Mouse (Mus musculus) naive thymus-derived CD4-positive, alpha-beta T cell, adult 2 months (primary cell): ENCODE results near the gene Foxs1.

Experiments
- DNase-seq: peaks from one replicate; pipeline ENCODE4 v3.0.0-alpha.2; 2011; ENCODE audit warnings: low read depth

The Foxs1 gene

GRCm38 (mm10) chr2:152928219-152928987 lies 4.6 kb downstream of the Foxs1 start:
- DNase-seq, result no peak

- no peak for DNase-seq
Observed at GRCm38 (mm10) chr2:152927371-152927770, 5.6 kb downstream of the Foxs1 start.

- DNase-seq, result no peak
Observed at GRCm38 (mm10) chr2:152926896-152927295, 6.1 kb downstream of the Foxs1 start.

- no peak for DNase-seq
Observed at GRCm38 (mm10) chr2:152925189-152925872, 7.7 kb downstream of the Foxs1 start.

GRCm38 (mm10) chr2:152924543-152924942 lies 8.5 kb downstream of the Foxs1 start:
- no peak for DNase-seq

GRCm38 (mm10) chr2:152924128-152924527 lies 8.9 kb downstream of the Foxs1 start:
- DNase-seq, result no peak

- DNase-seq, result no peak
Observed at GRCm38 (mm10) chr2:152923621-152924020, 9.4 kb downstream of the Foxs1 start.

- no peak for DNase-seq
Observed at GRCm38 (mm10) chr2:152922376-152922775, 10.6 kb downstream of the Foxs1 start.

GRCm38 (mm10) chr2:152917671-152918070 lies 15.3 kb downstream of the Foxs1 start:
- no peak for DNase-seq

GRCm38 (mm10) chr2:152916111-152916510 lies 16.9 kb downstream of the Foxs1 start:
- DNase-seq, result no peak

- no peak for DNase-seq
Observed at GRCm38 (mm10) chr2:152915453-152915852, 17.6 kb downstream of the Foxs1 start.

- DNase-seq, result peak; percentile 88
Observed at GRCm38 (mm10) chr2:152914310-152915120, 18.5 kb downstream of the Foxs1 start.

- no peak for DNase-seq
Observed at GRCm38 (mm10) chr2:152913471-152913870, 19.5 kb downstream of the Foxs1 start.

- no peak for DNase-seq
Observed at GRCm38 (mm10) chr2:152911432-152911831, 21.6 kb downstream of the Foxs1 start.

- DNase-seq, result no peak
Observed at GRCm38 (mm10) chr2:152911031-152911430, 22.0 kb downstream of the Foxs1 start, which contains the start of gene Mylk2. TSS of gene Mylk2 (plus strand) at chr2:152911352.

GRCm38 (mm10) chr2:152909848-152910247 lies 23.2 kb downstream of the Foxs1 start:
- no peak for DNase-seq

- no peak for DNase-seq
Observed at GRCm38 (mm10) chr2:152907114-152907943, 25.7 kb downstream of the Foxs1 start.

- peak; percentile 44 for DNase-seq
Observed at GRCm38 (mm10) chr2:152906274-152907037, 26.6 kb downstream of the Foxs1 start.

GRCm38 (mm10) chr2:152905036-152905829 lies 27.8 kb downstream of the Foxs1 start:
- peak; percentile 18 for DNase-seq

- peak; percentile 61 for DNase-seq
Observed at GRCm38 (mm10) chr2:152904127-152904643, 28.8 kb downstream of the Foxs1 start.
